Comparison of ENCODE assay signal across 8 mouse cellular contexts in genomic region chr8:104374864-104375846, GRCm38 (mm10). TPM values are rescaled to one million over a fixed set of nuclear protein-coding genes. Genes with fewer than 3 reads are reported as not detected.
DNase-seq lines count a peak whose midpoint lies in the region; ATAC-seq and TF ChIP-seq lines count a peak whose summit lies in the region.

No protein-coding gene starts in this region.

- no peaks in the 10 kb centered on the region for H3K27me3 ChIP-seq in hindbrain, embryonic 10.5 days (ENCODE audit: insufficient read depth, poor library complexity, severe bottlenecking)
- H3K27me3 ChIP-seq in hindbrain, embryonic 11.5 days (ENCODE audit: control insufficient read depth, insufficient read depth, low read length), result no peaks in the 10 kb centered on the region
- H3K27me3 ChIP-seq in intestine, postnatal 0 days (replicated peaks; ENCODE audit: control insufficient read depth, insufficient read depth, low read length), result no peaks in the 10 kb centered on the region
- H3K27me3 ChIP-seq in liver, postnatal 0 days (ENCODE audit: insufficient read depth, low read length), result no peaks in the 10 kb centered on the region

- no peak overlapping the region for H3K4me3 ChIP-seq in hindbrain, embryonic 10.5 days
- H3K4me3 ChIP-seq in hindbrain, embryonic 11.5 days (ENCODE audit: low read depth, low read length), result no peak overlapping the region
- H3K4me3 ChIP-seq in intestine, postnatal 0 days (ENCODE audit: low read depth, low read length), result no peak overlapping the region
- no peak overlapping the region for H3K4me3 ChIP-seq in liver, postnatal 0 days (ENCODE audit: low read depth, low read length)

- H3K27ac ChIP-seq in hindbrain, embryonic 10.5 days, result peak overlapping the region; percentile 66
- H3K27ac ChIP-seq in hindbrain, embryonic 11.5 days (ENCODE audit: low read depth, low read length), result no peak overlapping the region
- peak overlapping the region; percentile 84 for H3K27ac ChIP-seq in intestine, postnatal 0 days (ENCODE audit: low read depth, low read length)
- H3K27ac ChIP-seq in liver, postnatal 0 days (ENCODE audit: low read depth), result peak overlapping the region; percentile 89

- ATAC-seq in hindbrain, embryonic 11.5 days (ENCODE audit: low FRiP score), result no peak
- ATAC-seq in intestine, postnatal 0 days, result peak; percentile 89
- peak; percentile 92 for ATAC-seq in liver, postnatal 0 days
- no peak for ATAC-seq in erythroid progenitor cell, adult 5-6 weeks (replicated peaks; ENCODE audit: low FRiP score, poor library complexity, severe bottlenecking)

- WGBS in hindbrain, embryonic 10.5 days, result 58% methylated on average over 14 of the region's 14 CpGs
- 51% methylated on average over 14 of the region's 14 CpGs for WGBS in hindbrain, embryonic 11.5 days
- 15% methylated on average over 14 of the region's 14 CpGs for WGBS in intestine, postnatal 0 days
- 52% methylated on average over 14 of the region's 14 CpGs for WGBS in liver, postnatal 0 days (ENCODE audit: insufficient replicate concordance)

- no peaks in the 10 kb centered on the region for H3K9me3 ChIP-seq in hindbrain, embryonic 10.5 days
- H3K9me3 ChIP-seq in hindbrain, embryonic 11.5 days (ENCODE audit: control insufficient read depth, low read length), result no peaks in the 10 kb centered on the region
- H3K9me3 ChIP-seq in intestine, postnatal 0 days (ENCODE audit: control insufficient read depth), result no peaks in the 10 kb centered on the region
- no peaks in the 10 kb centered on the region for H3K9me3 ChIP-seq in liver, postnatal 0 days (ENCODE audit: low read length)

- TF ChIP-seq CTCF in intestine, postnatal 0 days (IDR thresholded peaks at IDR 0.05; ENCODE audit: low read depth), result no peak
- TF ChIP-seq CTCF in liver, postnatal 0 days (IDR thresholded peaks at IDR 0.05; ENCODE audit: low read depth), result no peak

- DNase-seq in hindbrain, embryonic 10.5 days (ENCODE audit: low spot score), result no peak
- DNase-seq in hindbrain, embryonic 11.5 days (ENCODE audit: low spot score), result no peak
- DNase-seq in gastrocnemius, adult 8-10 months (ENCODE audit: low spot score in 2 of 2), result peak; percentile 48 to 51
- DNase-seq in liver, postnatal 0 days, result peak; percentile 76
- peak; percentile 82 for DNase-seq in urinary bladder, postnatal 14 days (ENCODE audit: low spot score)
- DNase-seq in layer of hippocampus, postnatal 10 days (ENCODE audit: low spot score in 2 of 2), result no peak

- no peak overlapping the region for H3K4me2 ChIP-seq in hindbrain, embryonic 11.5 days (replicated peaks; ENCODE audit: low read depth, low read length)
- peak overlapping the region; percentile 54 for H3K4me2 ChIP-seq in intestine, postnatal 0 days (replicated peaks; ENCODE audit: low read depth)
- H3K4me2 ChIP-seq in liver, postnatal 0 days (ENCODE audit: low read depth, low read length), result peak overlapping the region; percentile 30

- TF ChIP-seq EP300 in liver, postnatal 0 days (IDR thresholded peaks at IDR 0.05; ENCODE audit: low read depth), result no peak

- no peak overlapping the region for H3K9ac ChIP-seq in hindbrain, embryonic 11.5 days (ENCODE audit: low read depth, low read length)
- 0 out of 2 replicates have a peak overlapping the region, but pooled peaks have one; percentile 17 for H3K9ac ChIP-seq in intestine, postnatal 0 days (ENCODE audit: low read depth, low read length)
- H3K9ac ChIP-seq in liver, postnatal 0 days (replicated peaks), result no peak overlapping the region

- no peaks in the 10 kb centered on the region for H3K36me3 ChIP-seq in hindbrain, embryonic 10.5 days
- no peaks in the 10 kb centered on the region for H3K36me3 ChIP-seq in hindbrain, embryonic 11.5 days (ENCODE audit: control insufficient read depth, insufficient read depth, low read length)
- no peaks in the 10 kb centered on the region for H3K36me3 ChIP-seq in intestine, postnatal 0 days (ENCODE audit: control insufficient read depth, insufficient read depth)
- no peaks in the 10 kb centered on the region for H3K36me3 ChIP-seq in liver, postnatal 0 days (replicated peaks; ENCODE audit: insufficient read depth, low read length)

- peaks cover 53% of the 10 kb centered on the region for H3K4me1 ChIP-seq in hindbrain, embryonic 10.5 days (replicated peaks)
- 0 out of 2 replicates have a peak, but pooled peaks cover 2% of the 10 kb centered on the region for H3K4me1 ChIP-seq in hindbrain, embryonic 11.5 days (replicated peaks; ENCODE audit: control insufficient read depth, insufficient read depth, low read length)
- H3K4me1 ChIP-seq in intestine, postnatal 0 days (replicated peaks; ENCODE audit: control insufficient read depth, insufficient read depth, low read length), result peaks cover 12% of the 10 kb centered on the region; the same call in 1 of the 2 replicates
- peaks cover 14% of the 10 kb centered on the region for H3K4me1 ChIP-seq in liver, postnatal 0 days (ENCODE audit: insufficient read depth)

RNA-seq across cellular contexts. Expression of gene Cmtm4, which starts 20.5 kb away (rescaled TPM):
- 1.9 TPM in 2 replicates for polyA plus RNA-seq in hindbrain, embryonic 10.5 days (2016; fragmentation: Nextera tagmentation; extraction: Ambion mirVana)
- 2.7 and 3.8 TPM in 2 replicates for polyA plus RNA-seq in hindbrain, embryonic 11.5 days (2014; fragmentation: Nextera tagmentation; extraction: Ambion mirVana)
- 1 to 10 TPM; 4.0 to 4.9 (median 4.7) TPM for total RNA-seq in gastrocnemius, adult 8-10 months (2022)
- 5.9 and 6.7 TPM in 2 replicates for polyA plus RNA-seq in intestine, postnatal 0 days (2015; fragmentation: Nextera tagmentation; extraction: Ambion mirVana)
- 0.94 and 1.1 TPM in 2 replicates for polyA plus RNA-seq in liver, postnatal 0 days (2015; fragmentation: Nextera tagmentation; extraction: Ambion mirVana)
- 0.36 TPM in 1 of 2 replicates, not detected in the other for total RNA-seq in erythroid progenitor cell, adult 5-6 weeks (2015; ENCODE audit: low replicate concordance)
- total RNA-seq in erythroid progenitor cell, adult 5-6 weeks (2017; ENCODE audit: low replicate concordance), result under 0.01 and 1.0 TPM in 2 replicates
- total RNA-seq in layer of hippocampus, postnatal 10 days (2021), result 10 to 100 TPM; 56.2 to 60.2 TPM

RNA-seq across cellular contexts. Expression of gene Cmtm3, which starts 35.9 kb away (rescaled TPM):
- 76.5 and 83.1 TPM in 2 replicates for polyA plus RNA-seq in hindbrain, embryonic 10.5 days (2016; fragmentation: Nextera tagmentation; extraction: Ambion mirVana)
- 74.8 and 87.5 TPM in 2 replicates for polyA plus RNA-seq in hindbrain, embryonic 11.5 days (2014; fragmentation: Nextera tagmentation; extraction: Ambion mirVana)
- total RNA-seq in gastrocnemius, adult 8-10 months (2022), result 1 to 10 TPM; 1.9 to 5.0 (median 3.0) TPM
- 40.3 and 40.5 TPM in 2 replicates for polyA plus RNA-seq in intestine, postnatal 0 days (2015; fragmentation: Nextera tagmentation; extraction: Ambion mirVana)
- polyA plus RNA-seq in liver, postnatal 0 days (2015; fragmentation: Nextera tagmentation; extraction: Ambion mirVana), result 24.9 and 25.0 TPM in 2 replicates
- total RNA-seq in erythroid progenitor cell, adult 5-6 weeks (2015; ENCODE audit: low replicate concordance), result 2.9 and 10.8 TPM in 2 replicates
- total RNA-seq in erythroid progenitor cell, adult 5-6 weeks (2017; ENCODE audit: low replicate concordance), result 6.0 TPM in 1 of 2 replicates, not detected in the other
- 10 to 100 TPM; 18.5 to 23.5 TPM for total RNA-seq in layer of hippocampus, postnatal 10 days (2021)

RNA-seq across cellular contexts. Expression of gene Cmtm2b, which starts 53.1 kb away (rescaled TPM):
- not detected in 2 replicates for polyA plus RNA-seq in hindbrain, embryonic 10.5 days (2016; fragmentation: Nextera tagmentation; extraction: Ambion mirVana)
- polyA plus RNA-seq in hindbrain, embryonic 11.5 days (2014; fragmentation: Nextera tagmentation; extraction: Ambion mirVana), result not detected in 2 replicates
- total RNA-seq in gastrocnemius, adult 8-10 months (2022), result not detected
- not detected in 2 replicates for polyA plus RNA-seq in intestine, postnatal 0 days (2015; fragmentation: Nextera tagmentation; extraction: Ambion mirVana)
- polyA plus RNA-seq in liver, postnatal 0 days (2015; fragmentation: Nextera tagmentation; extraction: Ambion mirVana), result not detected in 2 replicates
- total RNA-seq in erythroid progenitor cell, adult 5-6 weeks (2015; ENCODE audit: low replicate concordance), result not detected in 2 replicates
- not detected in 2 replicates for total RNA-seq in erythroid progenitor cell, adult 5-6 weeks (2017; ENCODE audit: low replicate concordance)
- total RNA-seq in layer of hippocampus, postnatal 10 days (2021), result not detected

RNA-seq across cellular contexts. Expression of gene Gm11020, which starts 53.8 kb away (rescaled TPM):
- polyA plus RNA-seq in hindbrain, embryonic 10.5 days (2016; fragmentation: Nextera tagmentation; extraction: Ambion mirVana), result not detected in 2 replicates
- not detected in 2 replicates for polyA plus RNA-seq in hindbrain, embryonic 11.5 days (2014; fragmentation: Nextera tagmentation; extraction: Ambion mirVana)
- total RNA-seq in gastrocnemius, adult 8-10 months (2022), result not detected
- not detected in 2 replicates for polyA plus RNA-seq in intestine, postnatal 0 days (2015; fragmentation: Nextera tagmentation; extraction: Ambion mirVana)
- polyA plus RNA-seq in liver, postnatal 0 days (2015; fragmentation: Nextera tagmentation; extraction: Ambion mirVana), result not detected in 2 replicates
- total RNA-seq in erythroid progenitor cell, adult 5-6 weeks (2015; ENCODE audit: low replicate concordance), result not detected in 2 replicates
- not detected in 2 replicates for total RNA-seq in erythroid progenitor cell, adult 5-6 weeks (2017; ENCODE audit: low replicate concordance)
- not detected for total RNA-seq in layer of hippocampus, postnatal 10 days (2021)

Comparison
In these comparisons a context has a peak if more than half of its experiments do, and no peak if none do; other contexts are left out.
1. DNase-seq: peak in gastrocnemius, adult 8-10 months (2 of 2), liver, postnatal 0 days (single experiment) and urinary bladder, postnatal 14 days (single experiment); none in hindbrain, embryonic 10.5 days (single experiment), hindbrain, embryonic 11.5 days (single experiment) and layer of hippocampus, postnatal 10 days (0 of 2).
2. ATAC-seq: peak in intestine, postnatal 0 days (single experiment) and liver, postnatal 0 days (single experiment); none in hindbrain, embryonic 11.5 days (single experiment) and erythroid progenitor cell, adult 5-6 weeks (single experiment).